Mouse (Mus musculus) cerebellum, adult 11 months (tissue): ENCODE data around the gene Dnmt3b.
"Not testable (repeated sequence)": the region's sequence is repeated elsewhere in the genome, so short reads cannot be mapped to it uniquely, and the experiment has no call there.

Source experiments
- DNase-seq: peaks from one replicate; pipeline ENCODE4 v3.0.0; 2022

The Dnmt3b gene

DNA sequence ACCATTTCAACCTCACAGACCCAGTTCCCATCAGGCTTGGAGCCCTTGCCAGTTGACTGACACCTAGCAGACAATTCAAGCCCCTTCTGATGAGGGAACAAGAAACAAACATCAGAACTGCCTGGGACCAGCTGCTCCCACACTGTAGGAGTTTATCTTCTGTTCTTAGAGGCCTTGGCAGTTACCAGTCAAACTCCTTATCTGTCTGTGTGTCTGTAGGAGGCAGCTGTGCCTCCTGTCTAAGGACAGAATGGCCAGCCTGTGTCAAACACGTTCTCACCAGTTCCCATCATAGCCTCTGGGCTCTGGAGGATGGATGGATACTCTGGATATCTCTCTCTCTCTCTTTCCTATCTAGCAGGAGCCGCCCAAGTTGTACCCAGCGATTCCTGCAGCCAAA lies 68.6 kb downstream of the Dnmt3b start:
- DNase-seq, result not testable (repeated sequence)

DNA sequence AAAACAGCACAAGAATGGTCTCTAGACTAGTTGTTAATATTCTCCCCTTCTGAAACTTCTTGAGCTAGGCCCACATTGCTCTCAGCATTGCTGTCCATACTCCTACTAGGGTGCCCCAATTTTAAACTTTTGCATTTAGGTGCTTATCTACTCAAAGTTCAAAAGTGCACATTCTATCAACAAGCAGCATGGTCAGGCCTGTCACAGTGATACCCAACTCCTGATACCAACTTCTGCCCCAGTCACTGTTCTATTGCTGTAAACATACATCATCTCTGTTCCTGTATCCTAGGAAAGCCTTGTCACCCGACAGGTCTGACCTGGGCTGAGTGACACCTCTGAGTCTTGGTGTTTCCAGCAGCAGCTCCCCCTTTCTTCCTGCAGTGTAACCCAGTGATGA lies 73.8 kb downstream of the Dnmt3b start:
- DNase-seq, result no peak

DNA sequence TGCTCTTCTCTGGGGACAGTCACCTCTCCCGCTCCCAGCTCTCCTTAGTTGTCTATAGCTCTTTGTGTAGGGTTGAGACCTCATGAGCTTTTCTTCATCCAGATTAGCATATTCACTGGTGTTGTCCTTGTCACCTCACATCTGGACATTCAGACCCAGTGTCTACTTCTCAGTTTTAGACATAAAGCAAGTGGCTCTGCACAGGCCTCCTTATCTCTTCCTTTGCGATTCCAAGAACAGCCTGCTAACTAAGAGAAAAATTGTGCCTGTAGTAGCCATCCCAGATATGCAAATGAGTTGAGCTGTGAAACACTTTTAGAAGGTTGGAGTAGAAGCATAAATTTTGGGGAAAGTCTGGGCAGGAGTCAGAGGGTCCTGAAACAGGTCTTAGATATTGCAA lies 75.2 kb downstream of the Dnmt3b start:
- DNase-seq, result no peak

DNA sequence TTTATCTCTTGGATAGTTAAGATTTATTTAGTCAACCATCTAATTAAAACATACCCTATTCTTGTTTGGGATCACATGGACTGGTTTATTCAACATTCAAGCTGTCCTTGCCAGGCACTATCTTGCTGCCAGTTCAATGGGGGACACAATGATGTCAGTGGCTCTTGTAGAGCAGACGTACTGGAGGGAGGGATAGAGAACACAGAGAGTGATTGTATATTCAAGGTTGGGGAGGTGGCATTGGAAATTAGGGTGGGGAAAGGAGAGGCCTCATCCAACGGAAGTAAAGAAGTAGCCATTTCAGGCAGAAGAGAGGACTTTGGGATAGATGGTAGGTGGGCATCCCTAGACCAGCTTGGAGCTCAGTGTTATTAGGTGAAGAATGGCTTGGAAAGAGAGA lies 75.6 kb downstream of the Dnmt3b start:
- no peak for DNase-seq

DNA sequence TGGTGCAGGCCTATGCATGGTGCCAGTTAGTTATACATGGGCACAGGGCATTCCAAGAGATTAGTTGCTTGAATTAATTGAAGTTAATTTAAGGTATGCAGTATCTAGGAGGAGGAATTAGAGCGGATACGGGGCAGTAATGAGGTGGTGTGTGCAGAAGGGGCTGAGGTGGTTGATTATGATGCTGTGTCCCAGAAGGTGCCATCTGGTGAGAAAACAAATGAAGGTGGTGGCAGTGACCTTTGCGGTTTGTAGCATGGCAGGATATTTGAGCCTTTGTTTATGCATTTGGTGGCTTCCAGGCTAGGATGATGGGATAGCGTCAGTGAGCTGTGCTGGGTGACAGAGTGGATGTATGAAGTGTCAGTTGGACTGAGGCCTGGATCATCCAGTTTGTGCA lies 76.0 kb downstream of the Dnmt3b start:
- DNase-seq, result no peak

DNA sequence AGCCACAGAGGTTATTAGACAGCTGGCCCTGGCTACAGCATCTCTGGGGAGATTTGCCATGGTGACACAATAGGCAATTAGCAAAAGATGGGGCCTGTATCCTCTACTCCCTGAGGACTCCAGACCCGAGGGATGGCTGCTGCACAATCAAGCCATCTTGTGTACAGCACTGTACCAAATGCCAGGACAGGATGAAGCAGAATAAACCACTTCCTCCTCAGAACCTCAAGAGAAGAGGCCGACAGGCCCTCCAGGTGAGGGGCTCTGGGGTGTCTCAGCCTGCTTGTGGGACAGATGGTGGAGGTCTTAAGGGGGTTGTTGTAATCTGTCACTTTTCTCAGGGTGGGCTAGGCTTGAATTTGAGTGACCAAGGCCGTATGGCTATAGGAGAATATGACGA lies 84.8 kb downstream of the Dnmt3b start:
- no peak for DNase-seq
